Mouse (Mus musculus) hindbrain, embryonic 12.5 days (tissue): ENCODE measurements at regions not wholly inside any gene's neighbourhood (a gene's known extent, or its start where the extent isn't known, plus 50 kb on each side); places are given as distances from the start of the nearest gene placed in this dataset.

ENCODE experiments used
- ATAC-seq: fragments of 200-750 bp; cut with Nextera tagmentation; 2 replicates; pipeline ENCODE4 v1.8.0; 2017; ENCODE audit warnings: moderate TSS enrichment; ENCODE audit not compliant: low FRiP score
- H3K27ac ChIP-seq: fragments of 300-500 bp; sonication (generic); 2 replicates; pipeline ENCODE4 v1.5.1; 2016; ENCODE audit warnings: mild to moderate bottlenecking
- H3K27me3 ChIP-seq: fragments of 300-500 bp; sonication (generic); 2 replicates; pipeline ENCODE4 v1.6.1; 2016; ENCODE audit warnings: mild to moderate bottlenecking
- H3K36me3 ChIP-seq: fragments of 300-500 bp; sonication (generic); 2 replicates; pipeline ENCODE4 v1.6.1; 2016; ENCODE audit warnings: mild to moderate bottlenecking
- H3K4me1 ChIP-seq: fragments of 300-500 bp; sonication (generic); 2 replicates; pipeline ENCODE4 v1.6.1; 2016
- H3K4me2 ChIP-seq: fragments of 300-500 bp; sonication (generic); replicated peaks from 2 replicates; pipeline ENCODE4 v1.6.1; 2016; ENCODE audit warnings: mild to moderate bottlenecking
- H3K4me3 ChIP-seq: fragments of 300-500 bp; sonication (generic); 2 replicates; pipeline ENCODE4 v1.5.1; 2016; ENCODE audit warnings: mild to moderate bottlenecking
- H3K9ac ChIP-seq: fragments of 300-500 bp; sonication (generic); 2 replicates; pipeline ENCODE4 v1.6.1; 2016; ENCODE audit warnings: mild to moderate bottlenecking, moderate library complexity
- H3K9me3 ChIP-seq: fragments of 300-500 bp; sonication (generic); replicated peaks from 2 replicates; pipeline ENCODE4 v1.6.1; 2016; ENCODE audit warnings: mild to moderate bottlenecking
- WGBS: fragments of 180-500 bp; shearing (Covaris S2); methylation state at CpG from one replicate; pipeline ENCODE4 v1.1.7; 2016; 5-methylcytosine and 5-hydroxymethylcytosine counted together

GRCm38 (mm10) chr1:52553871-52554270, 53.4 kb upstream of the Nab1 start:
- ATAC-seq, result no peak
- Histone ChIP-seq H3K36me3 (no peaks in the 10 kb centered on the region), H3K4me3 (no peak overlapping the region), H3K4me2 (no peak overlapping the region), H3K27ac (no peak overlapping the region), H3K9me3 (no peaks in the 10 kb centered on the region), H3K27me3 (no peaks in the 10 kb centered on the region), H3K9ac (no peak overlapping the region), H3K4me1 (no peaks in the 10 kb centered on the region)
- WGBS, result 69% methylated on average over 4 of the region's 4 CpGs

GRCm38 (mm10) chr1:52565812-52566211, 64.7 kb upstream of the Nemp2 start:
- WGBS, result 53% methylated on average over 6 of the region's 6 CpGs
- ATAC-seq, result no peak
- H3K9ac ChIP-seq, result no peak overlapping the region
- H3K9me3 ChIP-seq, result no peaks in the 10 kb centered on the region
- H3K4me2 ChIP-seq, result no peak overlapping the region
- H3K4me1 ChIP-seq, result no peaks in the 10 kb centered on the region
- no peaks in the 10 kb centered on the region for H3K36me3 ChIP-seq
- no peak overlapping the region for H3K27ac ChIP-seq
- no peak overlapping the region for H3K4me3 ChIP-seq
- no peaks in the 10 kb centered on the region for H3K27me3 ChIP-seq

GRCm38 (mm10) chr1:52571674-52572073, 58.8 kb upstream of the Nemp2 start:
- 81% methylated on average over 5 of the region's 5 CpGs for WGBS
- H3K4me1 ChIP-seq, result no peaks in the 10 kb centered on the region
- no peaks in the 10 kb centered on the region for H3K36me3 ChIP-seq
- no peak overlapping the region for H3K9ac ChIP-seq
- no peak overlapping the region for H3K4me2 ChIP-seq
- no peaks in the 10 kb centered on the region for H3K27me3 ChIP-seq
- no peak for ATAC-seq
- H3K9me3 ChIP-seq, result no peaks in the 10 kb centered on the region
- H3K27ac ChIP-seq, result no peak overlapping the region
- H3K4me3 ChIP-seq, result no peak overlapping the region

GRCm38 (mm10) chr1:52578298-52579056, 52.0 kb upstream of the Nemp2 start:
- Histone ChIP-seq H3K27ac (0 out of 2 replicates have a peak overlapping the region, but pooled peaks have one; percentile 57), H3K4me2 (no peak overlapping the region; the same call in 1 of the 2 replicates), H3K27me3 (no peaks in the 10 kb centered on the region), H3K36me3 (no peaks in the 10 kb centered on the region), H3K9ac (no peak overlapping the region), H3K4me1 (peaks cover 3% of the 10 kb centered on the region; the same call in 1 of the 2 replicates), H3K4me3 (no peak overlapping the region), H3K9me3 (no peaks in the 10 kb centered on the region)
- ATAC-seq, result no peak
- 52% methylated on average over 5 of the region's 5 CpGs for WGBS

- Histone ChIP-seq H3K27ac (no peak overlapping the region), H3K4me3 (no peak overlapping the region), H3K9ac (no peak overlapping the region), H3K9me3 (no peaks in the 10 kb centered on the region), H3K27me3 (no peaks in the 10 kb centered on the region), H3K36me3 (no peaks in the 10 kb centered on the region), H3K4me1 (peaks cover 3% of the 10 kb centered on the region; the same call in 1 of the 2 replicates), H3K4me2 (no peak overlapping the region)
- ATAC-seq, result no peak
- WGBS, result 88% methylated on average over 4 of the region's 4 CpGs
Observed at GRCm38 (mm10) chr1:52580132-52580896, 50.2 kb upstream of the Nemp2 start.
